Mouse (Mus musculus) liver, adult 2 months (tissue): Measurements from ENCODE around the gene Rp9.

Source experiments
- CTCF ChIP-seq: fragments of 200-500 bp; IDR thresholded peaks from 2 replicates; pipeline ENCODE4 v1.5.1; 2011; ENCODE audit warnings: low read depth, low read length, control low read depth
- POLR2A ChIP-seq: fragments of 200-500 bp; IDR thresholded peaks from 2 replicates; pipeline ENCODE4 v1.6.1; 2011; ENCODE audit warnings: low read length, control low read depth; ENCODE audit not compliant: insufficient read depth; ENCODE audit errors: extremely low read depth

DNA sequence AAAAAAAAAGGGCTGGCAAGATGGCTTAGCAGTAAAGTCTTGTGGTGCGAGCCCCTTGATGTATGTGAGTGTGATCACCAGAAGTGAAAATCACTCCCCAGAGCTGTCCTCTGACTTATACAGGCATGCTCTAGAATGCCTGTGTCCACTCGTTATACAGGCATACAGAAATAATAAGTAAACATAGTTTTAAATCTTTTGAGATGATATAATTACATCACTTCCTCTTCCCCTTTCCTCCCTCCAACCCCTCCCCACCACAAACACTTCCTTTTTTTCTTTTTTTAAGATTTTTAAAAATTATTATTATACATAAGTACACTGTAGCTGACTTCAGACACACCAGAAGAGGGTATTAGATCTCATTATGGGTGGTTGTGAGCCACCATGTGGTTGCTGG, 74.8 kb downstream of the Rp9 start:
- TF ChIP-seq CTCF, result no peak
- no peak for TF ChIP-seq POLR2A
